Mouse (Mus musculus): ENCODE data around the gene Rbfox2.
A peak's percentile ranks its signal among the peaks of the same experiment; 100 is the strongest.
"Not testable (repeated sequence)": the region's sequence is repeated elsewhere in the genome, so short reads cannot be mapped to it uniquely, and the experiment has no call there.

Rbfox2 gene

DNA sequence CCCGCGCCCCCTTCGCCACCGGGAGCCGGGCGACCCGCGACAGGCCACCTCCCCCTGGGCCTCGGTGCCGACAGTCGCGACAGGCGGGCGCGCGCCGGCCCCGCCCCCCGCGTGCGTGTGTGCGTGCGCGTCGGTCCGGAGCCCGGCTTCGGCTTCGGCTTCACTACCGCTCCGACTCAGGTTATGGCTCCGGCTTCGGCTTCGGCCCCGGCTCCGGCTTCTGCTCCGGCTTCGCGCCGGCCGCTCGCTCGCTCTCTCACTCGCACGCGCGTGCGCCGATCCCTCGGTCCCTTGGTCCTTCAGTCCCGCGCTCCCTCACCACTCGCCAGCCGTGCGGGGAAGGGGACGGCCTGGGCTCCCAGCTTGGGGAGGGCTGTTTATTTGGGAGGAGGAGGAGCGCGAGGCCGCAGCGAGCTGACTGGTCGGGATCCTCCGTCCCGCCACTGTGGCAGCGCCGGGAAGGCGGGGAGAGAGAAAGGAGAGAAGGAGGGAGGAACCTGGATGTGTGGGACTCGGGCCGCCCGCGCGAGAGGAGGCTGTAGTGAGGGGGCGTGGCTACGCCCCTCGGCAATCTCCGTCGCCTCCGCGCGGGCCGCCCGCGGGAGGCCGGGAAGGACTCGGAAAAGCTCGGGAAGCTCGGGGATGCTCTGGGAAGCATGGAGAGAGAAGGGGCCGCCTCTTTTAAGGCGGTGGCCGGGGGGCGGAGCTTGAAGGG lies at the start of gene Rbfox2:
TSS of gene Rbfox2 (minus strand) at position 458 of the 715 bp plus-strand sequence.
- peak; percentile 94 for DNase-seq (ENCODE audit: low spot score)

GRCm38 (mm10) chr15:77356248-77356810 lies 49.5 kb upstream of the Rbfox2 start:
- no peak for DNase-seq (ENCODE audit: low spot score)

- DNase-seq (ENCODE audit: low spot score): no peak
These were observed 48.2 kb upstream of the Rbfox2 start for GRCm38 (mm10) chr15:77354848-77355551.

DNA sequence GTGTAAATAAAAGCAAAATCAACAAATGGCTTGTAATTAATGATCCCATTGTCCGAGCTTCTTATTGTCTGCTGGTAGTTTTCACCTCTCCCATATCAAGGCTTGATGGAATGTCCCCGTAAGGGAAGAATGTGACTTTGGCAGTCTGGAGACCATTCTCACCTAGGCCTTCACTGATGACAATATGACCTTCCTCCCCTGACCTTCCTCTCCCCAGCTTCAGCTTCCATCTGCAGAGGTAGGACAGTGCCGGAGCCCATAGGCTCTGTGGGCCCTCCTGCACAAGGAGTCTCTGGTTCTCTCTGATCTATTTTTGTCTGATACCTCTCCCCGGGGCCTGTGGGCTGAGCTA lies 47.7 kb upstream of the Rbfox2 start:
- no peak for DNase-seq (ENCODE audit: low spot score)

GRCm38 (mm10) chr15:77353764-77354163 lies 47.0 kb upstream of the Rbfox2 start:
- DNase-seq (ENCODE audit: low spot score): no peak

DNA sequence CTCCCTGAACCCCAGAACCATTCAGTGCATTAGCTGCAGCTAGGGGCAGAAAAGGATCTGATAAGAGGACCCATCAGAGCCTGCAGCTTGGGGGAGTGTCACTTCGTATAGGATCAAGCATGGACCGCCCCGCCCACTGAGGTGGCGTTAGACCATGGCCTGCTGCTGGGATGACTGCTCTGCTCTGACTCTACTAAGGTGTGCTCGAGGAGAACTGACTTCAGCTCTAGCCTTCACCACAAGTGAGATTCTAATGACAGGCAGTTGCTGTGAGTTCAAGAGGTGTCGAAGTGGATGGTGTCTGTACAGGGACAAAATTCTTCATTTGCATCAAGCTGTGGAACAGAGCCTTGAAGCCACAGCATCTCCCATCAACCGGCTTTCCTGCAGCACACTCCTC lies 46.1 kb upstream of the Rbfox2 start:
- no peak for DNase-seq (ENCODE audit: low spot score)

- DNase-seq (ENCODE audit: low spot score): no peak
These were observed 43.3 kb upstream of the Rbfox2 start for GRCm38 (mm10) chr15:77350117-77350516.

DNA sequence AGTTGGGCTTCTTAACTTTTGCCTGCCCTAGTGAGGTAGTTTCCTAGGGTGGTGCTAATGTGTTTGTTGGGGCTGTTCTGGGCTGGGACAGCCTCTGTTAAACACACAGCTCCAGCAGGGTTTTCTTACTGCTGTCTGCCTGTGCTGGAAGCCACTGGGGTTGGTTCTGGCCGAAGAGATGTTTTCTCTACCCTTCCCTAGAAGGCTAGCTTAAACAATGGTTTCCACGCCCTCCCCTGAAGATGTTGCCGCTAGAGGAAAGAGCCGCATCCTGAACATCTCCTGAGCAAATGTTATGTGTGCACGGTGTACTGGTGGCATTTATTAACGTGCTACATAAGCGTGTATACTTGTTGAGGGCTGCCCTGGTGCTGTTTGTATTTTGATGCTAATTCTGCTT lies 41.3 kb upstream of the Rbfox2 start:
- no peak for DNase-seq (ENCODE audit: low spot score)

DNA sequence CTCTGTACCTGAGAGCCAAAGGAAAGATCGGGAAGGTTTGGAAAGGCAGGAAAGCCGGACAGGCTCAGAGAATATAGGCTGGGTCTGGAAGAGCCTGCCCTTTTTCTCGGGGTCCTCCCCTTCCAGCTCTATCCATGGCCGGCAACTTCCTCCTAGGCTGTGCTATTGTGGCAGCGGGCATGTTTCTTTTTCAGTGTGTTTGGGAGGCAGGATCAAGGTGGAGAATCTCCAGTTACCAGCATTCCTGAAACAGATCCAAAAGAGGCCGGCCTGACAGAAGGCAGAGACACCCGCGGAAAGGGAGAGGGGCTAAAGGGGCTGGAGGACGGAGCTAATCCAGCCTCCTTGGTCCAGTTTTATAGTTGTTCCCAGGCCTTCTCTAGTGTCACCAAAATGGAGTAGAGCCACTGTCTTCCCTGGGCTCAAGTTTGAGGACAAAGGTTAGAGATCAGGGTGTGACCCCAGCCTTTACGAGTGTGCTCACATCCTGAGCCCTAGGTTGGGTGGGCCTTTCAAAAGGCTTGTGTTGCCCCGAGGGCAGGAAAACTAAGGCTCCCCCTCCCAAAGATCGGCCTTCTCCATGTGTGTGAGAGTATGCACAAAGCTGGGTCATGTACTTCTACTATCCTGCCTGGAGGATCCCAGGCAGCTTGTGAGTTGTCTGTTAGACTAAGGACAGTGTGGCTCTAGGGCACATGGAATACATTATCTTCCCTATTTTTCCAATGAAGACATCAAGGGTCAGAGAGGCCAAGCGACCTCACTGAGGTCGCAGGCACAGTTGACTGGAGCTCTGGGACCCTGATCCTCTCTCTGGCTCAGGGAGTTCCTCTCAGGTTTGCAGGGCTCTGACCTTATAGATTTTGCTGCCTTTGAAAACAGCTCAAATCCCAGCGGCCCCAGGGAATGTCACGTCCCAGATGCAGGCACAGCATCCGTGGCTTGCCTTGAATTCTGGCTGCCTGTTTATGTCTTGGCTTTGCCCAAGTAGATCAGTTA lies 37.6 kb upstream of the Rbfox2 start:
- no peak for DNase-seq (ENCODE audit: low spot score)

- DNase-seq (ENCODE audit: low spot score): no peak
These were observed 36.8 kb upstream of the Rbfox2 start for GRCm38 (mm10) chr15:77343527-77344091.

DNA sequence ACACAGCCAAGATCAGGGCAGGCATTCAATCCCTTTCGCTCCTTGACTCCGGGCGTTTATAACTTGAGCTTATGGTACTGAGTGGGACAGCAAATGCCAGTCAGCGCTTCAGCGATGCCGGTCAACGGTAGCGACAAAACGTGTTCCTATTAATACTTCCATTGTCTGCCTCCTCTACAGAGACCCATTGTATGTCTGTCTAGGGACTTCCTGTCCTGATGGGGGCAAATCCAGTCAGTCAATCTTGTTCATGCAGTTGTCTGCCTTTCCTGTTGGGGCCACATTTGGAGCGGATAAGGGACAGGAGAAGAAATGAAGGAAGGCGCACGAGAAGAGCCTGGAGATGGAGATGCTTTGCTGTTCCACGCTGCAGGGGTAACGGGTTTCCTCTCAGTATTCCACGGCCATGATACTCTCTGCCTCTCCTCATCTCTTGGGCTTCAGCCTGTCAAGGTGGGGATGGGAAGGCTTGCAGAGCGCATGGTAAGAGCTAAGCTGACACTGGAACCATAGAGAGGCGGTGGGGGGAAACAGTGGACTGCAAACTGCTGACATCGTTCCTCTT lies 36.2 kb upstream of the Rbfox2 start:
- DNase-seq (ENCODE audit: low spot score): no peak

- DNase-seq (ENCODE audit: low spot score): no peak
These were observed 35.2 kb upstream of the Rbfox2 start for GRCm38 (mm10) chr15:77342005-77342404.

DNA sequence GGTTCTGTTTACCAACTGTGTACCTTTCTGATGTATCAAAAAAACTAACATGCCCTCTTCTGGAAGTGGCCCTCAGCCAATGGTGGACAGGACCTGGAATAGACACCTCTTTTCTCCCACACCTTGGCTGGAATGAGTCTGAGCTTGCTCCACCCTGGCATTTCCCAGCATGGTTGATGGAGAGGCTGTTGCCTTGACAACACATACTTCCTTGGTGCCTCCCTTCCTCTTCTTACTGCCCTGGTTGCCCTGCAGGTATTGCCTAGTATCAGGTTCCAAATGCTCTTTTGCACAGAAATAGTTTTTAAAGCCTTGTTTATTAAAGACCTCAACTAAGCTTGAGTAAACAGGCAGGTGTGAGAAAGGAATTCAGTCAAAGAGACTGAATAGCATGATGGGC lies 33.8 kb upstream of the Rbfox2 start:
- DNase-seq (ENCODE audit: low spot score): no peak

DNA sequence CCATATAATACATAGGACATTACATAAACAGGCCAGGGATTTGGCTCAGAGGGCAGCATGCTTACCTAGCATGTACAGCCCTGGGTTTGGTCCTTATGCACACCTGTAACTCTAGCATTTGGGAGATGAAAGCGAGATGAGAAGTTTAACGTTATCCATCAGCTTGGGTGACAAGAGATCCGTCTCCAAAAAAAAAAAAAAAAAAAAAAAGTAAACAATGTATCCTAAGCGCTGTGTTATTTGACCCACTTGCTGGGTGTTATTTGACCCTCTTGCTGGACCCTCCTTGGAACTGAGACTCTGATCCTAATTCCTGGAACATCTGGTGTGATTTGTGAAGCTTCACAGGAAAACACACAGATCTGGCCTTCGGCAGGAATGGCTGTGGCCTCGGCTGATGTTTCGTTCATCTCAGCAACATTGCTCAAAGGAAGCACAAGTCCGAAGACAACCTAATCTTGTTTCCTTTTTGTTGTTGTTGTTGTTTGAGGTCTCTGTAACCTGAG lies 32.2 kb upstream of the Rbfox2 start:
- DNase-seq (ENCODE audit: low spot score): no peak

DNA sequence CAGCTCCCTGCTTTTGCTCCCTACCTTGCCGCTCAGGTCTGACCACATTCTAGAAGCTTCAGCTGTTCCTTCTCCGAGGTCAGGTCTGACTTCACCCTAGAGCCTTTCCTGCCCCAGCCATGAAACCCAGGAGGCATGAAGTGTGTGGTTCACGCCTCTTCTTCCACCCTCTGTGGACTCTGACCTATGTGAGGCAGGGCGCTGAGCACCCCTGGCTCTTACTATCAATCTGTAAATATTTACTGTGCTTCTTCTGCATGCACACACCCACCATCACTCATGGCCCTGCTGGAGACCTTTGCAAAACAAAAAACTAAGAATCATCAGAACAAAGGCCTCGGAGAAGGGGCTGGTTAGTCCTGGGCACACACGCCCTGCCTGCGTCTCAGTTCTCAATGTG lies 31.6 kb upstream of the Rbfox2 start:
- DNase-seq (ENCODE audit: low spot score): no peak

GRCm38 (mm10) chr15:77337926-77338325 lies 31.1 kb upstream of the Rbfox2 start:
- no peak for DNase-seq (ENCODE audit: low spot score)

GRCm38 (mm10) chr15:77336968-77337341 lies 30.2 kb upstream of the Rbfox2 start:
- DNase-seq (ENCODE audit: low spot score): no peak

- DNase-seq (ENCODE audit: low spot score): peak; percentile 88
These were observed 29.6 kb upstream of the Rbfox2 start for GRCm38 (mm10) chr15:77336287-77336967.

DNA sequence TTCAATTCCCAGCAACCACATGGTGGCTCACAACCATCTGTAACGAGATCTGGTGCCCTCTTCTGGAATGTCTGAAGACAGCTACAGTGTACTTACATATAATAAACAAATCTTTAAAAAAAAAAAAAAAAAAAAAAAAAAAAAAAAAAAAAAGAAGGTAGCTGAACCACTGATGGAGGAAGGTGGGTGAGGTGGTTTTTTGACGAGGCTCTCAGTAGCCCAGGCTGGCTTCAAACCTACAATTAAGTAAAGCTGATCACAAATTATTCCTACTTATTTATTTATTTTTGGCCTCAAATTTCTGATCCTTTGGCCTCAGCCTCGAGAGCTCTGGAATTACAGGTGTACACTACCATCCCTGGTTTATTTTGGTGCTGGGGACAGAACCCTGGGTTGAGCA lies 28.4 kb upstream of the Rbfox2 start:
- not testable (repeated sequence) for DNase-seq (ENCODE audit: low spot score)

GRCm38 (mm10) chr15:77332272-77332991 lies 25.6 kb upstream of the Rbfox2 start:
- DNase-seq (ENCODE audit: low spot score): peak; percentile 72
